Mouse (Mus musculus) thymus, adult 2 months (tissue): ENCODE measurements around the gene Gm266. TPM values are rescaled to one million over a fixed set of nuclear protein-coding genes. Genes with fewer than 3 reads are reported as not detected.

Source experiments
- DNase-seq: peaks from one replicate; pipeline ENCODE4 v3.0.0; 2021
- H3K27ac ChIP-seq: fragments of 200-500 bp; 2 replicates; pipeline ENCODE4 v1.5.1; 2012; ENCODE audit warnings: low read length, control low read depth; ENCODE audit not compliant: control insufficient read depth, insufficient read depth
- H3K27me3 ChIP-seq: fragments of 200-500 bp; 2 replicates; pipeline ENCODE4 v1.6.1; 2012; ENCODE audit warnings: mild to moderate bottlenecking, low read length, moderate library complexity, mixed read lengths; ENCODE audit not compliant: control insufficient read depth, insufficient read depth
- H3K36me3 ChIP-seq: fragments of 200-500 bp; 2 replicates; pipeline ENCODE4 v1.6.1; 2012; ENCODE audit warnings: mild to moderate bottlenecking, low read length, moderate library complexity; ENCODE audit not compliant: control insufficient read depth, insufficient read depth
- H3K4me1 ChIP-seq: fragments of 200-500 bp; replicated peaks from 2 replicates; pipeline ENCODE4 v1.6.1; 2012; ENCODE audit warnings: low read length; ENCODE audit not compliant: control insufficient read depth, insufficient read depth
- H3K4me3 ChIP-seq: fragments of 200-500 bp; 2 replicates; pipeline ENCODE4 v1.5.1; 2012; ENCODE audit warnings: mild to moderate bottlenecking, low read length, control low read depth, moderate library complexity; ENCODE audit not compliant: control insufficient read depth, insufficient read depth
- CTCF ChIP-seq: fragments of 200-500 bp; IDR thresholded peaks from 2 replicates; pipeline ENCODE4 v1.5.1; 2012; ENCODE audit warnings: mild to moderate bottlenecking, control low read depth, low read length, moderate library complexity, borderline replicate concordance; ENCODE audit not compliant: control insufficient read depth, poor library complexity, insufficient read depth; ENCODE audit errors: extremely low read depth
- POLR2A ChIP-seq: fragments of 200-500 bp; IDR thresholded peaks from 2 replicates; pipeline ENCODE4 v1.6.1; 2012; ENCODE audit warnings: mild to moderate bottlenecking, low read length, control low read depth, moderate library complexity; ENCODE audit not compliant: control insufficient read depth, poor library complexity, insufficient read depth; ENCODE audit errors: extremely low read depth
- WGBS: fragments of 180-500 bp; shearing (Covaris S2); methylation state at CpG from one replicate; pipeline ENCODE4 v1.1.7; 2018; 5-methylcytosine and 5-hydroxymethylcytosine counted together
- polyA plus RNA-seq: library from polyadenylated mRNA; depleted of rRNA; stranded (reverse); fragments of >200 nt; gene quantifications from 2 replicates; pipeline ENCODE4 v1.2.3, GENCODE M21; 2012

Gene Gm266
- polyA plus RNA-seq, 1 experiment: 1.4 TPM

DNA sequence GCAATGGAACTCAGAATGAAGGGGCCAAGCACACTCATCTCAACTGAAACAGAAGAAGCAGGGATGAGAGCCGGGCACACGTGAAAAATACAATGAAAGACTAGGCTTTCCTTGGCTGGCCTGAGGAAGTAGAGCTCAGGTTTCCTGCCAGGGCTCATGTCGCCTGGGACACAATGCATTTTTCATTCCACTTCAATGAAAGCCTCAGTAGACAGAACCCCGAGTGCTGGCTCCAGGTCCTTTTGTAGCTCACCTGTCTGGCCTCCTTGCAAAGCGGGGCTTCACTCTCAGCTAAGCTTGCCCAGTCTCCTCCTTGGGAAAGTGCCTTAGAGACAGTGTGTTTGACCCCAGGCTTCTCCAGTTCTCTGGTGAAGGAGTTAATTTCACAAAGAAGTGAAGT lies 6.7 kb downstream of the Gm266 start:
- Histone ChIP-seq H3K4me1 (peaks cover 16% of the 10 kb centered on the region), H3K4me3 (no peak overlapping the region), H3K27ac (no peak overlapping the region), H3K36me3 (no peaks in the 10 kb centered on the region), H3K27me3 (no peaks in the 10 kb centered on the region; the same call in 1 of the 2 replicates)
- TF ChIP-seq CTCF (no peak), POLR2A (no peak)
- DNase-seq: no peak
- 66% methylated on average over 5 of the region's 5 CpGs for WGBS

GRCm38 (mm10) chr12:111474893-111475643 lies 10.6 kb downstream of the Gm266 start:
- TF ChIP-seq CTCF (no peak), POLR2A (no peak)
- H3K36me3 ChIP-seq: no peaks in the 10 kb centered on the region
- WGBS: 64% methylated on average over 8 of the region's 8 CpGs
- H3K4me1 ChIP-seq: peaks cover 20% of the 10 kb centered on the region
- peak overlapping the region; percentile 25; the same call in 1 of the 2 replicates for H3K27ac ChIP-seq
- no peaks in the 10 kb centered on the region for H3K27me3 ChIP-seq
- H3K4me3 ChIP-seq: no peak overlapping the region
- DNase-seq: peak; percentile 35

DNA sequence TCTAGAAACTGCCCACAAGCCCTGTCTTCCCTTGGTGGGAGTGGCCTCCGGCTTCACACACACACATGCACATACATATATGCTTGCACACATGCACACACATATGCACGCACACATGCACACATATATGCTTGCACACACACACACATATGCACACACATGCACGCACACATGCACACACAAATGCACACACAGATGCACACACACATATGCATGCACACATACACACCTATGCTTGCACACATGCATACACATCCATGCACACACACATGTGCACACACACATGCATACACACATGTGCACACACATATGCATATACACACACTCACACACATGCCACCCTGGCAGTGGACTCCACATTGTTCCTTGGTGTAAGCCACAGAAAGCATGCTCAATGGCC lies 11.2 kb downstream of the Gm266 start:
- DNase-seq: no peak
- Histone ChIP-seq H3K4me1 (peaks cover 20% of the 10 kb centered on the region), H3K4me3 (no peak overlapping the region), H3K27ac (no peak overlapping the region), H3K36me3 (no peaks in the 10 kb centered on the region), H3K27me3 (no peaks in the 10 kb centered on the region)
- TF ChIP-seq CTCF (no peak), POLR2A (no peak)
- 96% methylated on average over 3 of the region's 3 CpGs for WGBS

GRCm38 (mm10) chr12:111472886-111473285 lies 12.7 kb downstream of the Gm266 start:
- peaks cover 20% of the 10 kb centered on the region for H3K4me1 ChIP-seq
- no peak overlapping the region for H3K27ac ChIP-seq
- no peak overlapping the region for H3K4me3 ChIP-seq
- DNase-seq: no peak
- 70% methylated on average over 5 of the region's 5 CpGs for WGBS
- no peaks in the 10 kb centered on the region for H3K36me3 ChIP-seq
- TF ChIP-seq POLR2A (no peak), CTCF (no peak)
- H3K27me3 ChIP-seq: no peaks in the 10 kb centered on the region

DNA sequence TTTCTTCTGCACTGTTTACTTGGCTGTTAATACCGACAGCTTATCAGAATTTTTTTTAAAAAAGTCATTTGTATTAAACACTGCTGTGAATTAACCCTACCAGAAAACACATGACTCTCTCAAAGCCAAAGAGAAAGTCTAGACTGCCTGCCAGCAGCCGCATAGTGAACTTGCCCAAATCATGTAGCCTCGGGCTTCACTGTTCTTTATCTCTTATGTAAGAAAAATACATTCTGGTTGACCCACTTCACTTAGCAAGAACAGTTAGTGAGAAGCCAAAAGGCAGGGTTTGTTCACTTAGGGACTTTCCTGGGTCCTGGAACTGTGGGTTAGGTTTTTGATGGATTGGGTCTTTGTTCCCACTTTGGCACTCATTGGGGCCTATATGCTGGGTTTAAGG lies 13.9 kb downstream of the Gm266 start:
- Histone ChIP-seq H3K4me1 (peaks cover 20% of the 10 kb centered on the region), H3K27me3 (no peaks in the 10 kb centered on the region), H3K27ac (no peak overlapping the region), H3K4me3 (no peak overlapping the region), H3K36me3 (no peaks in the 10 kb centered on the region)
- WGBS: 86% methylated on average over 3 of the region's 3 CpGs
- TF ChIP-seq CTCF (no peak), POLR2A (no peak)
- DNase-seq: no peak

- no peak for DNase-seq
- 52% methylated on average over 1 of the region's 1 CpGs for WGBS
- Histone ChIP-seq H3K36me3 (no peaks in the 10 kb centered on the region), H3K27me3 (no peaks in the 10 kb centered on the region), H3K4me3 (no peak overlapping the region), H3K27ac (no peak overlapping the region), H3K4me1 (peaks cover 20% of the 10 kb centered on the region)
- TF ChIP-seq POLR2A (no peak), CTCF (no peak)
These were observed 14.5 kb downstream of the Gm266 start for GRCm38 (mm10) chr12:111471119-111471518.
